Mouse (Mus musculus) neural tube, embryonic 14.5 days (tissue): Measurements from ENCODE around the gene Lancl2. TPM values are rescaled to one million over a fixed set of nuclear protein-coding genes. Genes with fewer than 3 reads are reported as not detected.

Experiments used
- ATAC-seq: fragments of 200-750 bp; cut with Nextera tagmentation; 2 replicates; pipeline ENCODE4 v1.8.0; 2017; ENCODE audit warnings: low read depth, mild to moderate bottlenecking, moderate TSS enrichment, moderate library complexity
- H3K27ac ChIP-seq: fragments of 300-500 bp; sonication (generic); 2 replicates; pipeline ENCODE4 v1.5.1; 2014; ENCODE audit warnings: low read depth, mild to moderate bottlenecking, control low read depth, low read length, moderate library complexity, mixed read lengths
- H3K27me3 ChIP-seq: fragments of 300-500 bp; sonication (generic); 2 replicates; pipeline ENCODE4 v1.6.1; 2014; ENCODE audit warnings: low read length; ENCODE audit not compliant: control insufficient read depth, insufficient read depth
- H3K36me3 ChIP-seq: fragments of 300-500 bp; sonication (generic); 2 replicates; pipeline ENCODE4 v1.6.1; 2014; ENCODE audit warnings: low read length, mixed read lengths; ENCODE audit not compliant: control insufficient read depth, insufficient read depth
- H3K4me1 ChIP-seq: fragments of 300-500 bp; sonication (generic); 2 replicates; pipeline ENCODE4 v1.6.1; 2014; ENCODE audit warnings: low read length; ENCODE audit not compliant: control insufficient read depth, insufficient read depth
- H3K4me2 ChIP-seq: fragments of 300-500 bp; sonication (generic); 2 replicates; pipeline ENCODE4 v1.6.1; 2014; ENCODE audit warnings: mild to moderate bottlenecking, low read depth, low read length, control low read depth
- H3K4me3 ChIP-seq: fragments of 300-500 bp; sonication (generic); 2 replicates; pipeline ENCODE4 v1.5.1; 2014; ENCODE audit warnings: low read depth, low read length, control low read depth, mixed read lengths
- H3K9ac ChIP-seq: fragments of 300-500 bp; sonication (generic); replicated peaks from 2 replicates; pipeline ENCODE4 v1.6.1; 2014; ENCODE audit warnings: low read depth, mild to moderate bottlenecking, control low read depth, low read length, mixed read lengths
- H3K9me3 ChIP-seq: fragments of 300-500 bp; sonication (generic); 2 replicates; pipeline ENCODE4 v1.6.1; 2016; ENCODE audit warnings: low read length; ENCODE audit not compliant: control insufficient read depth
- WGBS: fragments of 180-500 bp; shearing (Covaris S2); extraction: QIAGEN DNeasy Blood & Tissue Kit; methylation state at CpG from one replicate; pipeline ENCODE4 v1.1.7; 2014; 5-methylcytosine and 5-hydroxymethylcytosine counted together
- polyA plus RNA-seq: library from polyadenylated mRNA; unstranded; fragments of >200 nt; fragmentation: Nextera tagmentation; extraction: Ambion mirVana; gene quantifications from 2 replicates; pipeline ENCODE4 v1.2.1, GENCODE M21; 2014

Gene Lancl2
- polyA plus RNA-seq, 1 experiment from 2014 or later = 100 TPM

GRCm38 (mm10) chr6:57765095-57765878 lies 62.9 kb downstream of the Lancl2 start:
- Histone ChIP-seq H3K9me3 (no peaks in the 10 kb centered on the region), H3K4me3 (no peak overlapping the region), H3K4me1 (no peaks in the 10 kb centered on the region), H3K36me3 (peaks cover 4% of the 10 kb centered on the region; the same call in 1 of the 2 replicates), H3K27me3 (no peaks in the 10 kb centered on the region), H3K4me2 (no peak overlapping the region), H3K9ac (no peak overlapping the region), H3K27ac (no peak overlapping the region)
- ATAC-seq = no peak
- 63% methylated on average over 3 of the region's 3 CpGs for WGBS

GRCm38 (mm10) chr6:57766287-57766686 lies 63.9 kb downstream of the Lancl2 start:
- Histone ChIP-seq H3K36me3 (0 out of 2 replicates have a peak, but pooled peaks cover 4% of the 10 kb centered on the region), H3K9me3 (no peaks in the 10 kb centered on the region), H3K27me3 (no peaks in the 10 kb centered on the region), H3K4me3 (no peak overlapping the region), H3K9ac (no peak overlapping the region), H3K27ac (no peak overlapping the region), H3K4me2 (no peak overlapping the region), H3K4me1 (no peaks in the 10 kb centered on the region)
- ATAC-seq = no peak
- WGBS = 100% methylated on average over 1 of the region's 1 CpGs

- no peaks in the 10 kb centered on the region for H3K4me1 ChIP-seq
- H3K27ac ChIP-seq = no peak overlapping the region
- 90% methylated on average over 8 of the region's 8 CpGs for WGBS
- H3K36me3 ChIP-seq = no peaks in the 10 kb centered on the region
- ATAC-seq = no peak
- no peaks in the 10 kb centered on the region for H3K9me3 ChIP-seq
- H3K4me3 ChIP-seq = no peak overlapping the region
- H3K9ac ChIP-seq = no peak overlapping the region
- no peak overlapping the region for H3K4me2 ChIP-seq
- no peaks in the 10 kb centered on the region for H3K27me3 ChIP-seq
Measured at GRCm38 (mm10) chr6:57767112-57767868, 65.0 kb downstream of the Lancl2 start.

- no peak overlapping the region for H3K9ac ChIP-seq
- H3K4me1 ChIP-seq = no peaks in the 10 kb centered on the region
Measured at GRCm38 (mm10) chr6:57768948-57769525, 66.7 kb downstream of the Lancl2 start.

GRCm38 (mm10) chr6:57770467-57771190 lies 68.3 kb downstream of the Lancl2 start:
- no peak overlapping the region for H3K27ac ChIP-seq
- H3K4me3 ChIP-seq = no peak overlapping the region
- H3K4me2 ChIP-seq = no peak overlapping the region
- no peaks in the 10 kb centered on the region for H3K9me3 ChIP-seq
- no peak for ATAC-seq
- WGBS = 97% methylated on average over 1 of the region's 1 CpGs
- H3K9ac ChIP-seq = no peak overlapping the region
- peaks cover 6% of the 10 kb centered on the region; the same call in 1 of the 2 replicates for H3K36me3 ChIP-seq
- no peaks in the 10 kb centered on the region for H3K4me1 ChIP-seq
- H3K27me3 ChIP-seq = no peaks in the 10 kb centered on the region

More at GRCm38 (mm10) chr6:57768948-57769525, 66.7 kb downstream of the Lancl2 start:
- Histone ChIP-seq H3K9me3 (no peaks in the 10 kb centered on the region), H3K27ac (no peak overlapping the region), H3K36me3 (0 out of 2 replicates have a peak, but pooled peaks cover under 1% of the 10 kb centered on the region), H3K27me3 (no peaks in the 10 kb centered on the region), H3K4me3 (no peak overlapping the region), H3K4me2 (no peak overlapping the region)
- 91% methylated on average over 7 of the region's 7 CpGs for WGBS
- ATAC-seq = no peak

- H3K36me3 ChIP-seq = peaks cover 6% of the 10 kb centered on the region; the same call in 1 of the 2 replicates
- 100% methylated on average over 1 of the region's 1 CpGs for WGBS
- H3K4me3 ChIP-seq = no peak overlapping the region
- ATAC-seq = no peak
- no peaks in the 10 kb centered on the region for H3K27me3 ChIP-seq
- no peak overlapping the region for H3K4me2 ChIP-seq
- H3K9me3 ChIP-seq = no peaks in the 10 kb centered on the region
- no peaks in the 10 kb centered on the region for H3K4me1 ChIP-seq
- no peak overlapping the region for H3K27ac ChIP-seq
- no peak overlapping the region for H3K9ac ChIP-seq
Measured at GRCm38 (mm10) chr6:57773792-57774191, 71.5 kb downstream of the Lancl2 start.

GRCm38 (mm10) chr6:57780359-57780758 lies 78.0 kb downstream of the Lancl2 start:
- Histone ChIP-seq H3K4me3 (no peak overlapping the region), H3K9ac (no peak overlapping the region), H3K9me3 (no peaks in the 10 kb centered on the region), H3K36me3 (no peaks in the 10 kb centered on the region), H3K27me3 (no peaks in the 10 kb centered on the region), H3K4me1 (no peaks in the 10 kb centered on the region), H3K4me2 (no peak overlapping the region), H3K27ac (no peak overlapping the region)
- WGBS = 97% methylated on average over 3 of the region's 3 CpGs
- no peak for ATAC-seq

- no peaks in the 10 kb centered on the region for H3K36me3 ChIP-seq
- ATAC-seq = no peak
- H3K4me2 ChIP-seq = no peak overlapping the region
- WGBS = 97% methylated on average over 1 of the region's 1 CpGs
- H3K4me3 ChIP-seq = no peak overlapping the region
- H3K27me3 ChIP-seq = no peaks in the 10 kb centered on the region
- H3K4me1 ChIP-seq = no peaks in the 10 kb centered on the region
- no peaks in the 10 kb centered on the region for H3K9me3 ChIP-seq
- H3K27ac ChIP-seq = no peak overlapping the region
- no peak overlapping the region for H3K9ac ChIP-seq
Measured at GRCm38 (mm10) chr6:57782658-57783057, 80.3 kb downstream of the Lancl2 start.
